Mouse (Mus musculus): Measurements from ENCODE around the gene Fabp2.

GRCm38 (mm10) chr3:122848410-122849034 lies 46.4 kb upstream of the Fabp2 start:
- no peak for TF ChIP-seq POLR2A (IDR thresholded peaks at IDR 0.05; ENCODE audit: low read depth, low read length)
- TF ChIP-seq CTCF (IDR thresholded peaks at IDR 0.05; ENCODE audit: extremely low read depth, insufficient read length, insufficient replicate concordance, low read depth, low read length) = no peak

Data from small intestine, adult 2 months (tissue).